Mouse (Mus musculus) stomach, postnatal 0 days (tissue): ENCODE results near the gene Ceacam13.

Experiments used
- CTCF ChIP-seq: IDR thresholded peaks from 2 replicates; pipeline ENCODE4 v1.5.1; 2016; ENCODE audit warnings: antibody characterized with exemption, low read depth, mild to moderate bottlenecking, moderate library complexity
- EP300 ChIP-seq: optimal IDR thresholded peaks from 2 replicates; pipeline ENCODE3; 2016; ENCODE audit warnings: antibody characterized with exemption

DNA sequence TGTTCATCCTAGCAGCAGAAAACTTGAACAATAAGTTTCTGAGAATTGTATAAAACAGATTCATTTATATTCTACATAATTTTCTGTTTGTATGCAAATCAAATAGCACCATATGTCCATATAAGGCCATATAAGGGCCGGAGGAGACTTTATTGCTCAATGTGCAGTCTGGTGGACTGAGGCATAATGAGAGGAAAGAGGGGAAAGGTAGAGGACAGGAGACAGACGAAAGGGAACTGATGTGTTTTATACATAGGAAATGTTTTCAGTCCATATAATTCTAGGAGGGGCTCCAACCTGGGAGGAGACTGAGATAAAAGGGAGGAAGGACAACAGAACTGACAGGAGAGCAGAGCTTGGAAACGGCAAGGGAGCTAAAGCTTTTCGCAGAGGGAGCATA, 37.9 kb upstream of the Ceacam13 start, which contains the start of gene Ceacam11:
- TF ChIP-seq CTCF (no peak), EP300 (no peak)
